Mouse (Mus musculus) MEL (cell line): ENCODE data around the gene Dcun1d4.

Source experiments
- CHD2 ChIP-seq: IDR thresholded peaks from 2 replicates; pipeline ENCODE4 v1.6.1; 2011; ENCODE audit warnings: low read length, improper control_type of control experiment
- EP300 ChIP-seq, 2 experiments: IDR thresholded peaks; 2 replicates each; pipeline ENCODE4 v1.6.1; 2011; ENCODE audit warnings: improper control_type of control experiment in 2 of 2, low read length in 2 of 2, low read depth in 1 of 2, mild to moderate bottlenecking in 1 of 2
- HCFC1 ChIP-seq: IDR thresholded peaks from 2 replicates; pipeline ENCODE4 v1.6.1; 2012; ENCODE audit warnings: low read depth, mild to moderate bottlenecking, inconsistent platforms, low read length, improper control_type of control experiment, moderate library complexity
- POLR2A ChIP-seq, 2 experiments: IDR thresholded peaks; 2 replicates each; pipeline ENCODE4 v1.6.1; 2011 to 2012; ENCODE audit warnings: low read length in 2 of 2, mild to moderate bottlenecking in 2 of 2, control low read depth in 1 of 2, improper control_type of control experiment in 1 of 2, low read depth in 1 of 2, moderate library complexity in 1 of 2; ENCODE audit not compliant: control insufficient read depth in 1 of 2, insufficient read depth in 1 of 2, poor library complexity in 1 of 2
- ZC3H11A ChIP-seq: IDR thresholded peaks from 2 replicates; pipeline ENCODE4 v1.6.1; 2012; ENCODE audit warnings: low read depth, mild to moderate bottlenecking, inconsistent platforms, low read length, improper control_type of control experiment
- ZNF384 ChIP-seq: IDR thresholded peaks from 2 replicates; pipeline ENCODE4 v1.6.1; 2012; ENCODE audit warnings: low read depth, mild to moderate bottlenecking, inconsistent platforms, low read length, improper control_type of control experiment

GRCm38 (mm10) chr5:73498559-73498958 is 17.8 kb downstream of the Dcun1d4 start:
- no peak for TF ChIP-seq ZNF384
- no peak for TF ChIP-seq EP300 (IDR thresholded peaks at IDR 0.05; ENCODE audit: low read depth in 1 of 2, low read length in 2 of 2)
- no peak for TF ChIP-seq POLR2A (IDR thresholded peaks at IDR 0.05; ENCODE audit: control insufficient read depth in 1 of 2, insufficient read depth in 1 of 2, low read depth in 1 of 2, low read length in 2 of 2, poor library complexity in 1 of 2)
- TF ChIP-seq HCFC1, result no peak
- TF ChIP-seq ZC3H11A, result no peak
- TF ChIP-seq CHD2, result no peak
